Mouse (Mus musculus) lung, postnatal 14 days (tissue): ENCODE results near the gene Mef2c.

Experiments used
- DNase-seq: peaks from one replicate; pipeline ENCODE4 v3.0.0; 2021

The Mef2c gene

DNA sequence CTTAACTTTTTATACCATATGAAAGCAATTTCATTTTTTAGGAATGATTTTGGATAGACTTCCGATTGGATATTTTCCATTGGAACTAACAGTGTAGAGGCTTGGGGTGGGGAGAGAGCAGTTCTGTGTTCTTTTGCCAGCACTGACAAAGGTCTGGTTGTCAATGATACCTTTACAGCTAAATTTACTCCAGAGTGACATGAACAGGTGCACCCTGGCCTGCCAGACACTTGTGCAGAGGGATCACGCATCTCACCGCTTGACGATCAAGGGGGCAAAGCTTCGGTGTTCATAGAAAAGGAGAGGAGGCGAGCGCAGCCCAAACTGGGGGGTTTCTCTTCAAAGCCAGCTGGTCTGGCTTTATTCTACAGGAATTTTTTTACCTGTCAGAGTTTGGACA lies at the start of gene Mef2c:
Gene Mef2c (plus strand): TSS at position 116 of the 400 bp plus-strand sequence.
- DNase-seq, result no peak

DNA sequence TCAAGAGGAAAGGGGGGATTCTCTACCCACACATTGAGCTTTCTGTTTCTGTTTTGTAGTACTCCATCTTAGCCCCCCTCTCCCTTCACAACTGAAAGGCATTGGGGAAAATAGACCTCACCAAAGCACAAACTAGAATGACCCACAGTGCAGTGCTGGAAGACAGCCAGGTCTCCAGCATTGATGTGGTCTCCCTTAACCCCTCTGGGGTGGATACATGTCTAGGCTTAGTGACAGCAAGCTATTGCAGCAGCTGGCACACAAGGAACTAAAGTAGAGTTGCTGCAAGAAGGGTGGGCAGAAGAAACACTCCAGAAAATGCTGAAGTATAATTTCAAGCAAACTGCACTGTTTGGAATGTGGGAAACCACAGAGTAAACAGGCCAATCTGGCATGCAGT lies 45.1 kb upstream of the Mef2c start:
- DNase-seq, result no peak

DNA sequence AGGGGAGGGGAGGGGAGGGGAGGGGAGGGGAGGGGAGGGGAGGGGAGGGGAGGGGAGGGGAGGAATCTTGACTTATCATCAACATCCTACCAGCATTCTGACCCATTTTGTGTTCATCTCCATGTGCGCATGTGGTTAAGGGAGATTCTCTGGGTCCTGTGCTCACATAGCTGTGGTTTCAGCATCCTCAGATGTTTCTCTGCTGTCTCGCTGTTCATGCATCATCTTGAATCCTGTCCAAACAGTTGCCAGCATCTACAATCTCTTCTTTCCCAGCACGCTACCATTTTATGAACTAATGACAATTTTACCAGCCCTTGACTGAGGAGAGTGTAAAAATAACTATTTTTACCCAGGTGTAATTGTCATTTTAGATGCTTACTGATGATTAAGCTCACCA lies 44.2 kb upstream of the Mef2c start:
- no peak for DNase-seq

DNA sequence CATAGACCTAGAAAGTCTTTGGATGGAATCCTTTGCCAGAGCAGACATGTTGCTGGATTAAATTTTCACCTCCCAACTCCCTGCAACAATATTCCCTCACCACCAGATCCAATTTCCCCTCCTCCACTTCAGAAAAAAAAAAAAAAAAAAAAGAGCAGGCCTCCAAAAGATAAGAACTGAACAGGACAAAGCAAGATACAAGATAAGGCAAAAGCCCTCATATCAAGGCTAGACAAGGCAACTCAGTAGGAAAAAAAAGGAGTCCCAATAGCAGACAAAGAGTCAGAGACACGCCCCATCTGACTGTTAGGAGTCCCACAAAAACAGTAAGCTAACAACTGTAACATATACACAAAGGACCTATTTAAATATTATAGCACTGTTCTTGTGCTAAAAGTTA lies 43.2 kb upstream of the Mef2c start:
- DNase-seq, result no peak

DNA sequence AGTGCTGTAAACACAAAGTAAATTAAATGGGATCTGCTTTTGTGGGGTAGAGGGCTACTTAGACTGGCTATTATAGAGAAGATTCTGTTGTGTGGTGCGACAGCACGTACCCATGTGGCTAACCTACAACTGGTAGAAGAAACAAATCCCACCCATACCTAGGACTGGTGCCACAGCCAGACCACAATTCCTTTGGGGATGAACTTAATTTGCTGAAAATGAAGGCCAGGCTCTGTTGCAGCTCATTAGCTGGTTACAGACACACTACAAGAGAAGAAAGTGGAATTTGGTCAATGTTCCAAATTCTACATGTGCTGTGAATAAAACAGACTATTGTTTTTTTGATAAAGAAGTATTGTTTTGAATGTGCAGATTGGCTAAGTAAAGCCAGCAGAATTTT lies 42.3 kb upstream of the Mef2c start:
- no peak for DNase-seq

DNA sequence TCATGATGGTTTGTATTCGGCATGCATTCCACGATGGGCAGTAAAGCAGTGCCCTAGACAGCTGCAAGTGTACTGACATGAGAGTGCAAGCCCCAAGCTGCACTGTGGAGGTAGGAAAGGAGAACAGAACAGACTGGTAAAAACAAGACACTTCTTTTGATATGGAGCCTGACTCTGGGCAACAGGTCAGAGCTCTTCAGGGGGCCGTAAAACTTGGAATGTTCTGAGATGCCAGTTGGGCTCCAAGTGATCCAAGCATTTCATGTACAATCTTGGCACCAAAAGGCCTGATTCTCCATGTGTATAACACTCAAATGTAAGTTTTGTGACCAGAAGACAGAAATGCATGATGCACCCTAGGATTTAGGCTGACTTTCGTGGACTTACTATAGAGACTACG lies 37.1 kb upstream of the Mef2c start:
- DNase-seq, result no peak

DNA sequence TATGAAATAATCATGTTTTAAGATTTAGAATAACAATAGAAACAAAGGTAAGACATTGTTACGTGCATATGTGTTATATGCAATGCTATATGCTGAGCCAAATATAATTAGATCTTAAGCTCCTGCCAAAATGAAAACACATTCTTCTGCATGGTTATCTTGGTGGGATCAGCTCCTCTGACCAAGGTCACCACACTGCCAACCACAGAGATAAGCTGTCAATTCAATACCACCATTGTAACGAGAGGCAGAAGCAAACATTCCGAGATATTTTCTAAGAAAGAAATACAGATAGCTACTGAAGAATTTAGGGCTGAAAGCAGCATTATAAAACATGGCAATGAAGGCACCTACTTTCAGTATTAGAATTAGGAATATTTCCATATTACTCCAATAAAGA lies 35.0 kb upstream of the Mef2c start:
- DNase-seq, result no peak

DNA sequence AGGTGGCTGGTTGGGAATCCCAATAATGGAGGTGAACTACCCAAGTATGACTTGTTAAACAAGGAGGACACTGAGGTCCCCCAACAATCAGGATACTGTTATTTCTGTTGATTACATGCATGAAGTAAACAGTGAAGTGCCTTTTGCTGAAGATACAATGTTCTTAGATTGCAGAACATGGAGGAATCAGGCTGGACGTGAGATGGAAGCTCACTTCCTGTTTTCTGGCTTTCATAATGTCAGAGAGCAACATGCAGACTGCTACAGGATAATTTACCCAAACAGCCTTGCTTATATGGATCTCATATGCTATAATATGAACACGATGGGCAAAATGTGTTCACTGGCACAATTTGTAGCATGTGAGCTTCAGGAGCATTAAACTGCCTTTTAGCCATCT lies 30.1 kb upstream of the Mef2c start:
- no peak for DNase-seq

DNA sequence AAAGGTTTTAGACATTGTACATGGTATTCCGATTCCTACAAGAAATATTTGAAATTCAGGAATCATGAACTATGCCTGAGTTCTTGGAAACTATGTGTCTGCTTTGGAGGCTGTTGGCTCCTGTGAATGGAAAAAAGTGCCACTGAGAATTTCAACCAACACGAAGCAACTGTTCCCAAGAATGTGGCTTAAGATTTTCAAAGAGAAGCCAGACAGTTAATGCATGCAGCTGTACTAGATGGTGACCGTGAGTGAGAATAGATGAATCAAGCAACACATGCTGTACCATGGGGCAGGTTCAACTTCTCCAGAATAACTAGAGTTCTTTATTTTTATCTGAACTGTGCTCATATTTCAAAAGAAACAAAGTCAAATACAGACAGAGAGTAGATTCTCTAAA lies 23.4 kb upstream of the Mef2c start:
- DNase-seq, result no peak

DNA sequence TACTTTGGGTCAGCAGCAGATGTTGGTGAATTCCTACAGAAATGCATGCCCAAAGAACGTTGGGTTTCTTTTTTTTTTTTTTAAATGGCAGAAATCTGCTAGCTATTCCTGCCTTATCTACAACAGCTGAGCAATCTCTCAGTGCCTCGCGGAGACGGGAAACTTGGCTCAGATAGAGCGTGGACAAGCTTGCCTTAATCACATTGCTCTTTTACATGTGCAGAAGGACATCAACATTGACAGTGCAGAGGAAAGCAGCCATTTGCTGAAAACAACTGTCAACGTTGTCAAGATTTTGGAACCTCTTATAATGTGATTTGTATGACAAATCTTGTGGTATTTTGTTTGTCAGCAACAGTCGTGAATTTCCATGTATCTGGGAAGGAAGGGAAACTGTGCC lies 22.5 kb upstream of the Mef2c start:
- no peak for DNase-seq

DNA sequence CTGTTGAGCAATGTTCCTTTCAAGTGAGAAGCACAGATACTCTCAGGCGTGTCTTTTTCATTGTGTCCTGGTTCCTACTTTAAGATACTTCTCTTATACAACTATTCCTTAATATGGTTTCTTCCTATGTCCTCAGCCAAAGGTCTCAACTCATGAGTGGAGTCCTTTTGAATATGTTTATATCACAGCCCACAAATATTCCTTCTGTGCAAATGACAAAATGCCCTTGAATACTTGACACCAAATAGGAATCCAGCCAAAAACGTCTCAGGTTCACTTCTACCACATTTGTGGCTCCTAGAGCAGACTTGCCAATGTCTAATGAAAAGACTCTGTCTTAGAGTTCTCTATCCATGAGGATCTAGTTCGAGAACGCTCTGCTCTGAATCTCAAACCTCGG lies 21.7 kb upstream of the Mef2c start:
- no peak for DNase-seq

DNA sequence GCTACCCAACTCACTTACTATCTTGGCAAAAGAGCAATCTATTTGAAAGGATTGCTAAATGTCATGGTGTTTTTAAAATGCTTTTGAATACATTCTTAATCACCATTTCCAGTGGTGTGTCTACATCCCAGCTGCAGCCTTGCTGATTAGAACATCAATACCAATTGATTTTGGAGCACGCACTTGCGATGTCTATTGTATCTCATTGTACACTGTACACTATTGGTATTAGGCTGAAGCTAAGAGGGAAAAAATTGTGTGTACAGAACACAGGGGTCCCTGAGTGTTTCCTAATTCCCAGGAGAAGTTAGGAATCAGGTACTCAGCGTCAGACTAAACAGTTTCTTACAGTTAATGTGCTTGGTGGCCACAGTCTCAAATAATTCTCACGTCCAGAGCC lies 19.6 kb upstream of the Mef2c start:
- no peak for DNase-seq

DNA sequence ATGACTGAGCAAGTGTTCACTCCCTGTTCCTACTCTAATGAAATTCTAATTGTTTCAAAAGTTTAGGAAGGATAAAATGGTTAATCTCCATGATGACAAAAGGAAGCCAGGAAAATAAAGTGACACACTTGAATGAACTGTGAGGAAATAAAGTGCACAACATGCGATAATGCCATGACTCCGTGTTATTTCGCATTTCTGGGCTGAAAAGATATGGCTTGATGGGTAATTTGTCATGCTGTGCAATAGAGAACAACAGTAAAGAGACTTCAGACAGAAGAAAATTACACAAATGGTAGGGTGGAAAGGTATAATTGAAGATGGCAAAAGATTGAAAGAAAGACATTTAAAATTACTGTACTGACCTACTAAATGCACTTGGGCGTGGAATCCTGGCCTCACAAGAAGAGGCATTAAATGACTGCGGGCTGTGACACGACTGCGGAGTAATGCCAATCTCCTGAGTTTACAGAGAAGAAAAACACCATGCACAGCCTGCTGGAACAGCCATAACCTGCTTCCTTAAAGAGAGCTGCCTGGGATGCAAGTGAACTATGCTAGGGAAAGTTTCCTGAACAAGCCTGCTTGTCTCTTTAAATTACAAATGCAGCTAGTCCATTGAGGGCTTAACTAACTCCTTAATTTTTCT lies 19.0 kb upstream of the Mef2c start:
- DNase-seq, result no peak

DNA sequence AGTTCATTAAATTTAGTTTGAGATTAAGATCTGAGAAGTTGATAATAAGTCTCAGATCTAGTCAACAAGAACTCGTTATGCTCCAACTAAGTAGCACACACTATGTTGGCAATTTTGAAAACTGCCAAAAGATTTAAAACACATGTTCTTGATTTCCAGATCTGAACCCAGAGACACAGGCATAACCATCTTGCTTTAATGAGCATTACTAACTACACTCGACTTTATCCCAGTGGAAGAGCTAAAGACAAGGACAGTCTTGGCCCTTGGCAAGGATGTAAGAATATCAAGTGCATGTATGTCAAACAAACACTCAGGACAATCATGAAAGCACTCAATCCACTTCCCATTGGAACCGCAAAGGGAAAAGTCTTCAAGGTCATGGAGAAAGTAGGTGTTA lies 11.8 kb upstream of the Mef2c start:
- no peak for DNase-seq

DNA sequence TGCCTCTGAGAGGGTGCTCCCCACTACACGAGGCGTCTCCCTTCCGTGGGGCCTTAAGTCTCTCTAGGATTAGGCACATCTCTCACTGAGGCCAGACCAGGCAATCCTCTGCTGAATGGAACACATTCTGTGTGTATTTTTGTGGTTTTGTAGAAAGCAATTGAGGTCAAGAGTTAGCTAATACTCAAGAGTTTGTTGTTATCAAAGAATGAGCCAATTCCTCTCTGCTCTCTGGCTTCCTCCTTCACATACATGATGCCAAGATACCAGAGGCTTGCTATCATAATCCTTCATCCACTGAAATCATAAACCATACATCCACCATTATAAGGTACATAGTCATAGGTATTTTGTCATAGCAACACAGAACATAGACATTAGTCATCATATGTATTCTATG lies 6.1 kb upstream of the Mef2c start:
- no peak for DNase-seq

DNA sequence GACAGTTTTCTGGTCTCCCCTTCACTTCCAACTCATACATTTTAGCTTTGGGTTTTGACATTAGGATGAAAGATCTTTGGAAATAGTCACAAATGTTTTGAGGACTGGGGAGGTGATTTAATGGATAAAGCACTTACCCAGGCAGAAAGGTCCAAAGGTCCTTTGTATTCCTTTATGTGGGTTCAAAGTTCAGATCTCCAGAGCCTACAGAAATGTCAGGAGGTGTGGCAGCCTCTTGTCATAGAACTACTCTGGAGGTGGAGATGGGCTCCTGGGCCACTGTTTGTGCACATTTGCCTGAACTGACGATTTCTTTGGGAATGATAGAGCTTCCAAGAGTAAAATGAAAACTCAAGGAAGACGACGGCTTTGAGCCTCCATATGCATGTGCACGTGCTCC lies 4.3 kb upstream of the Mef2c start:
- DNase-seq, result no peak

DNA sequence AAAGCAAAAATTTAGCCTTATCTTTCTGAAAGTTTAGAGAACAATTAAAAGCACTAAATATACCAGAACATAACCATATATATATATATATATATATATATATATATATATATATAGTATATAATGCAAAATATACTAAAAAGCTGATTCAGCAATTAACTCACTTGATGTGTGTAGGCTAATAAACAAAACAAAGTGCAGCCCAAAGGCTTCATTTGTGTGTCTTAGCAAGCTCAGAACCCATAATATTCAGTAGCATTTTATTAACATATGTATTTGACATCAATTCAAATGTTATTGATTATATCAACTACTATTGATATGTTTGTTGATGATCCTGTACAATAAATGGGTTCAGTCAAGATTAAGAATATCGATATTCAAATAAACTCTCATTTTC lies 3.9 kb downstream of the Mef2c start:
- no peak for DNase-seq

DNA sequence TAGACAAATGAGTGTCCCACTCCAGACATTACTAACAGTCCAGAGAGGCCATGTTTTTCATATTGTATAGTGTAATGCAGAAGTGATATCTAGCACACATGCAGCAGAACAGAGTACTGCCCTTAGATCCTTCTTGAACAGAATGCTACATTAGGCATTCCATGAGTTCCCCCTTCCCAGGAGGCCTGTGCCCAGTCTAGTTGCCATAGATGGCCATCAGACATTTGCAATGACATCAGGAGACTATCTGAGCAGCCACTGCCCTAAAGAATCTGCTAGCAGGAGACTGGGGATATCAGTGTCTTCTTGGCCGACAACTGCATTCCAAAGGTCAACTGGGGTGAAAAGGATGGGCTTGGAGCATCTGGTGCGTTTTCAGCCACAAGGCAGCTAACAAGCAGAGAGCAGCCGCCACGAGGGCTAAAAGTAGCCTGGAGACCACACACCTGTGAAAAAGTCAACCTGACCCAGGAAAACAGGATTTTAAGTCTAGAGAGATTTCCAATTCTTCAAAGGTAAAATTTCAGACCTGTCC lies 11.2 kb downstream of the Mef2c start:
- DNase-seq, result no peak

DNA sequence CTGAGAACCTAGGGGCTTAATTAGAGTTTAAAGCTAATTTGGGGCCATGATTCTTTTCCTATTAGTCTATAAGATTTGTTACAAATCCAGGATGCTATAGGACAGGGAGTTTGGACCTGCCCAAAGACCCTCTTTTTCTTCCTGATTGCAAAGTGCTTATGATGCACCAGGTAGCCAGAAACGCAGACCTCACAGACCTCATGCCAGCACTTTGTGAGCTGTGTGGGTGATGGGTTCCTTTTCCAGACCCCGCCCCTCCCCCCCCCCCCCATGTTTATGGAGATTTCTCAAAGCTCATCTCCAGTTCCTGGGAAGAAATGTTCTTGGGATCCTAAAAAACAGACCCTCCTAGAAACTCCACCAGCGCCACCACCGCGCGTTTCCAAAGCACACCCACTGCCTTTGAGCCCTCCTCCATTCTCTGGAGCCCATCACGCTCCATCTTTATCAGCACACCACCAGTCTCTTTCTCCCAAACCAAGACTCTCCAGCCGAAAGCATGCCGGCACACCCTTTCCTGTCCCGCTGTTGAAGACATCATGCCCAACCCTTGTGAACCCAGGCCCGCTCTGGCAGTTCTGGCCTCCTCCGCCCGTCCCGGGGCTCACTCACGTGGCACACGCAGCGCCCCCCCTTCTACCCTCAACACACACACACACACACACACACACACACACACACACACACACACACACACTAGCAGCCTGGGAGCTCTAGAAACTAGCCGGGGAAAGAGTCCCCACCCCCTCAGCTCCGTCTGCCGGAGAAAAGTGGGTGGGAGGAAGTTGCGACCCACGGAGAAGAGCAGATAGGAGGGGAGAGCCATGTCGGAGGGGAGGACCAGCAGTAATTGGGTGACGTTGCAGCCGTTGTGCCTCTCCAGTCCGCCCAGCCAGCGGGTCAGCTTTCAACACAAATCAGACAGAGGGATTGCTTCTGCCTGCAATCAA lies 14.1 kb downstream of the Mef2c start:
- peak; percentile 62 for DNase-seq

DNA sequence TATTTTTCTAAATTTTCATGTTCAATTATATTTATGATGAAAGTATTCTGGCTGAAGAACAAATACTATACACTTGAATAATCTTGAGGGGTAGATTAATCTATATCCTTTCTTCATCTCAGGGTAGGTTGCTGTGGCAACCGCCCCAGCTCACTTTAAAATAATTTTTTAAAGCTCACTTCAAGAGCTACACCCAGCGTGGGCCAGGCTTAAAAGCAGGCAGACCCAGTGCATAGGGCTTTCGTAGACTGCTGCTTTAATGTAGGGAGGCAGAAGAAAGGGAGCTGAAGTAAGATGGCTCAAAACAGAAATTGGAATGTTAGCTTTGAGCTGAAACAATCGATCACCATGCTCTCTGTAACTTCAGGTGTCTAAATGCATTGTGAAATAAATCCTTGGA lies 17.0 kb downstream of the Mef2c start:
- DNase-seq, result no peak

DNA sequence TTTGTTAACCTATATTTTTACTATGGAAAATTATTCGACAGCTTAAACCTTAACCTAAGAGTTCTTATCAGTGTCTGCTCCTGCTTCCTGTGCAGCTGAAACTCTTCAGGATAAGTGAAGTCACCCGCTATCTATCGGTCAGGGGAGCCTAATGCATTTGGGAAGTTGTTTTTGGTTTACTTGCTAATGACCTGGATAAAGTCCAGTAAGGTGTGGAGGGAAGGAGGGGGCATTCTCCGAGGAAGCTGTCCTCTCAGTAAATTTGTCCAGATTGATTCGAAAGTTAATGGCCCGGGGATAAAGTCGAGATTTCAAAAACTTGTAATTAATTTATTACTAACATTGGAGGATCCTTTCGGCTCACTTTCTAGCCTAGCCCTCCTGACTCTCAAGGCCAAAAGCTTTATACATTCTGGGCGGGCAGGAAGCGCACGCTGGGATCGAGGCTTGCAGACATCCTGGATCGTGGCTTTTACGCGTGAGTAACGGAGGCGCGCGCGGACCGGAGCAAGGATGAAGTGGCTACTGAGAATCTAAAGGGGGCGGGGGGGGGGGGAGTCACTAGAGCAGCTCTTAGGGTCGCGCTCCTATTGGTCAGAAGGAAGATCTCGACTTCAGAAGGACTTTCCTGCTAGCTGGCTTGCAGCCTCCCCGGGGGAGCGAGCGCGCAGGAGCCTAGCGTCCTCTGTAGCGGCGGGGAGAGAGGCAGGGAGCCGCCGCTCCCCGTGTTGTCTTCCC lies 19.6 kb downstream of the Mef2c start:
- DNase-seq, result peak; percentile 55

DNA sequence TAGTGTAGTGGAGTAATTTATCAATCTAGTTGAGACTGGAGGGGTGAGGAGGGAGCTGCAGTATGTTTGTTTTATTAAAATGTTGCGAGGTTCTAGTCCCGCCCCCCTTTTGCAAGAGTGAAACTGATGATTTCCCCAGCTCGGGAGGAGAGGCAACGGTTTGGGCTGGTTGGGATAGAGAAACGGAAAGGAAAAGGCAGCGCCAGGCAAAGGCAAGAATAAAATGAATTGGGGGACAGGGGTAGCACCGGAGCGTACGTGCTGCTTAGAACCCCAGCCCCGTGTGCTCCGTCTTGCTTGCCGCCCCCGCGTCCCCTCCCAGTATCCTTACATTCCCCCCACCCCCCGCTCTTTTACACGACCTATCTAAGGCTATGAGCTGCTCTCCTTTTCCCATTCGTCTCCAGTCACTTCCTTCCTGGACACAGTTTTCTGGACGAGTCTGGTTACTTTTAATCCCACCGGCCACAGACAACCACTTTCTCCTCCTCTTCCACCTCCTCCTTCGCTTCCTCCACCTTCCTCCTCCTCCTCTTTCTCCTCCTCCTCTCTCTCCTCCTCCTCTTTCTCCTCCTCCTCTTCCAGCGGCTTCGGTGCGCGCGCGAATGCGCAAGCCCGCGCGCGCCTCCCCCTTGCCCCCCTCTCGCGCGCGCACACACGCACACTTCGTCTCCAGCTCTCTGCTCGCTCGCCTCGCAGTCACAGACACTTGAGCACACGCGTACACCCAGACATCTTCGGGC lies 20.5 kb downstream of the Mef2c start:
- peak; percentile 69 for DNase-seq
